ENCODE assay signal across 17 mouse cellular contexts in genomic region chr4:25011780-25012179, GRCm38 (mm10). TPM values are rescaled to one million over a fixed set of nuclear protein-coding genes. Genes with fewer than 3 reads are reported as not detected.
DNase-seq lines count a peak whose midpoint lies in the region; ATAC-seq lines count a peak whose summit lies in the region.
"Had no signal": no experiment of that assay in that cellular context is flagged by ENCODE, and none has a peak within 500 bp of the region (broad histone marks: within the 10 kb centered on the region; RNA-seq: fewer than 3 reads in every experiment).

No protein-coding gene starts in this region.

- no peak overlapping the region for H3K4me2 ChIP-seq in midbrain, embryonic 14.5 days (ENCODE audit: low read length)
- no peak overlapping the region for H3K4me2 ChIP-seq in midbrain, embryonic 15.5 days
- H3K4me2 ChIP-seq: heart, embryonic 13.5 days; liver, embryonic 12.5 days; lung, embryonic 15.5 days; neural tube, embryonic 12.5 days had no signal

- H3K36me3 ChIP-seq in midbrain, embryonic 14.5 days (ENCODE audit: control insufficient read depth, insufficient read depth, low read length) = peaks cover 9% of the 10 kb centered on the region; the same call in 1 of the 2 replicates
- peaks cover 14% of the 10 kb centered on the region; the same call in 1 of the 2 replicates for H3K36me3 ChIP-seq in midbrain, embryonic 15.5 days (replicated peaks)
- H3K36me3 ChIP-seq: liver, embryonic 12.5 days had no signal

- H3K9ac ChIP-seq in midbrain, embryonic 14.5 days (replicated peaks; ENCODE audit: low read length) = no peak overlapping the region
- no peak overlapping the region for H3K9ac ChIP-seq in midbrain, embryonic 15.5 days
- H3K9ac ChIP-seq: heart, embryonic 13.5 days; liver, embryonic 12.5 days; lung, embryonic 15.5 days; neural tube, embryonic 12.5 days had no signal

- peak; percentile 31; the same call in 1 of the 2 replicates for ATAC-seq in midbrain, embryonic 14.5 days (ENCODE audit: low FRiP score, low TSS enrichment)
- ATAC-seq in midbrain, embryonic 15.5 days (replicated peaks) = no peak
- no peak for ATAC-seq in activated CD4-positive, CD25-positive, alpha-beta regulatory T cell, adult 4 months
- ATAC-seq: liver, embryonic 12.5 days had no signal

- no peaks in the 10 kb centered on the region for H3K4me1 ChIP-seq in midbrain, embryonic 14.5 days (ENCODE audit: control insufficient read depth, insufficient read depth, low read length)
- no peaks in the 10 kb centered on the region for H3K4me1 ChIP-seq in midbrain, embryonic 15.5 days
- H3K4me1 ChIP-seq: liver, embryonic 12.5 days; lung, embryonic 15.5 days; neural tube, embryonic 12.5 days had no signal

- no peak overlapping the region for H3K4me3 ChIP-seq in midbrain, embryonic 14.5 days (replicated peaks; ENCODE audit: low read depth, low read length)
- no peak overlapping the region for H3K4me3 ChIP-seq in midbrain, embryonic 15.5 days
- H3K4me3 ChIP-seq: heart, embryonic 13.5 days; liver, embryonic 12.5 days; lung, embryonic 15.5 days; neural tube, embryonic 12.5 days had no signal

- no peaks in the 10 kb centered on the region for H3K27me3 ChIP-seq in midbrain, embryonic 14.5 days (ENCODE audit: control insufficient read depth, insufficient read depth, low read length)
- no peaks in the 10 kb centered on the region for H3K27me3 ChIP-seq in midbrain, embryonic 15.5 days (replicated peaks)
- H3K27me3 ChIP-seq: CH12.LX; heart, embryonic 13.5 days; liver, embryonic 12.5 days; lung, embryonic 15.5 days; neural tube, embryonic 12.5 days had no signal

- WGBS in midbrain, embryonic 14.5 days = 83% methylated on average over 5 of the region's 5 CpGs
- WGBS in midbrain, embryonic 15.5 days = 79% methylated on average over 5 of the region's 5 CpGs

- no peak overlapping the region for H3K27ac ChIP-seq in midbrain, embryonic 14.5 days (replicated peaks; ENCODE audit: low read depth, low read length)
- H3K27ac ChIP-seq in midbrain, embryonic 15.5 days = no peak overlapping the region
- H3K27ac ChIP-seq: heart, embryonic 13.5 days; liver, embryonic 12.5 days; lung, embryonic 15.5 days; neural tube, embryonic 12.5 days had no signal

- H3K9me3 ChIP-seq in midbrain, embryonic 14.5 days (ENCODE audit: control insufficient read depth, low read length) = no peaks in the 10 kb centered on the region
- H3K9me3 ChIP-seq in midbrain, embryonic 15.5 days = no peaks in the 10 kb centered on the region
- H3K9me3 ChIP-seq: heart, embryonic 13.5 days; lung, embryonic 15.5 days; neural tube, embryonic 12.5 days had no signal

- DNase-seq in embryo, embryonic 10.5 days (ENCODE audit: low spot score) = peak; percentile 6
- no peak for DNase-seq in embryo, embryonic 11 days
- peak; percentile 10 for DNase-seq in midbrain, embryonic 14.5 days
- DNase-seq in cerebellum, postnatal 14 days = peak; percentile 44 to 67
- peak; percentile 11 for DNase-seq in retina, postnatal 1 day
- no peak for DNase-seq in thymus, postnatal 4 days
- DNase-seq: heart, postnatal 4 days; kidney, adult 11 months; kidney, postnatal 14 days; layer of hippocampus, adult 9-11 months had no signal

RNA-seq across cellular contexts. Expression of gene Gpr63, which starts 45.6 kb away (rescaled TPM):
- polyA plus RNA-seq in midbrain, embryonic 14.5 days (2014; fragmentation: Nextera tagmentation; extraction: Ambion mirVana) = 2.3 and 2.5 TPM in 2 replicates
- 1.6 and 2.0 TPM in 2 replicates for polyA plus RNA-seq in midbrain, embryonic 15.5 days (2015; fragmentation: Nextera tagmentation; extraction: Ambion mirVana)
- not detected for polyA plus RNA-seq in activated CD4-positive, CD25-positive, alpha-beta regulatory T cell, adult 4 months (2017; shearing (Covaris generic))

Comparison
In these comparisons a context has a peak if more than half of its experiments do, and no peak if none do; other contexts are left out.
1. DNase-seq: peak in embryo, embryonic 10.5 days (single experiment), midbrain, embryonic 14.5 days (single experiment), cerebellum, postnatal 14 days (2 of 2) and retina, postnatal 1 day (single experiment); none in embryo, embryonic 11 days (single experiment) and thymus, postnatal 4 days (single experiment).